Mouse (Mus musculus): Measurements from ENCODE around the gene Espl1.

Espl1 gene

GRCm38 (mm10) chr15:102302542-102302941, 6.5 kb downstream of the Espl1 start:
- TF ChIP-seq GATA4 (IDR thresholded peaks at IDR 0.05; ENCODE audit: insufficient replicate concordance, low read length) = no peak

GRCm38 (mm10) chr15:102308717-102309116, 12.7 kb downstream of the Espl1 start:
- TF ChIP-seq GATA4 (IDR thresholded peaks at IDR 0.05; ENCODE audit: insufficient replicate concordance, low read length) = no peak

GRCm38 (mm10) chr15:102310074-102310845, 14.2 kb downstream of the Espl1 start:
- TF ChIP-seq GATA4 (IDR thresholded peaks at IDR 0.05; ENCODE audit: insufficient replicate concordance, low read length) = no peak

GRCm38 (mm10) chr15:102311489-102311888, 15.4 kb downstream of the Espl1 start:
- no peak for TF ChIP-seq GATA4 (IDR thresholded peaks at IDR 0.05; ENCODE audit: insufficient replicate concordance, low read length)

GRCm38 (mm10) chr15:102315292-102315691, 19.2 kb downstream of the Espl1 start:
- no peak for TF ChIP-seq GATA4 (IDR thresholded peaks at IDR 0.05; ENCODE audit: insufficient replicate concordance, low read length)

GRCm38 (mm10) chr15:102316263-102316662, 20.2 kb downstream of the Espl1 start:
- TF ChIP-seq GATA4 (IDR thresholded peaks at IDR 0.05; ENCODE audit: insufficient replicate concordance, low read length) = no peak

GRCm38 (mm10) chr15:102324654-102325473, 28.8 kb downstream of the Espl1 start:
- TF ChIP-seq GATA4 (IDR thresholded peaks at IDR 0.05; ENCODE audit: insufficient replicate concordance, low read length) = no peak

GRCm38 (mm10) chr15:102326022-102326576, 30.0 kb downstream of the Espl1 start, which contains the start of gene Pfdn5:
Pfdn5 (plus strand) TSS chr15:102326116.
- no peak for TF ChIP-seq GATA4 (IDR thresholded peaks at IDR 0.05; ENCODE audit: insufficient replicate concordance, low read length)

GRCm38 (mm10) chr15:102326892-102327291, 30.8 kb downstream of the Espl1 start:
- no peak for TF ChIP-seq GATA4 (IDR thresholded peaks at IDR 0.05; ENCODE audit: insufficient replicate concordance, low read length)

- TF ChIP-seq GATA4 (IDR thresholded peaks at IDR 0.05; ENCODE audit: insufficient replicate concordance, low read length) = peak; percentile 38; the same call in 1 of the 2 replicates
These were observed 35.5 kb downstream of the Espl1 start, which contains the start of gene Myg1 for GRCm38 (mm10) chr15:102331610-102332015. Myg1 (plus strand) TSS chr15:102331709.

- no peak for TF ChIP-seq GATA4 (IDR thresholded peaks at IDR 0.05; ENCODE audit: insufficient replicate concordance, low read length)
These were observed 39.2 kb downstream of the Espl1 start for GRCm38 (mm10) chr15:102335254-102335653.

- no peak for TF ChIP-seq GATA4 (IDR thresholded peaks at IDR 0.05; ENCODE audit: insufficient replicate concordance, low read length)
These were observed 40.9 kb downstream of the Espl1 start for GRCm38 (mm10) chr15:102336946-102337345.

GRCm38 (mm10) chr15:102339612-102340011, 43.5 kb downstream of the Espl1 start:
- no peak for TF ChIP-seq GATA4 (IDR thresholded peaks at IDR 0.05; ENCODE audit: insufficient replicate concordance, low read length)

GRCm38 (mm10) chr15:102341580-102341979, 45.5 kb downstream of the Espl1 start:
- no peak; the same call in 1 of the 2 replicates for TF ChIP-seq GATA4 (IDR thresholded peaks at IDR 0.05; ENCODE audit: insufficient replicate concordance, low read length)

GRCm38 (mm10) chr15:102344490-102344889, 48.4 kb downstream of the Espl1 start:
- TF ChIP-seq GATA4 (IDR thresholded peaks at IDR 0.05; ENCODE audit: insufficient replicate concordance, low read length) = no peak

Data from liver, adult (tissue).